Mouse (Mus musculus): ENCODE measurements around the gene Mall.

Mall gene

DNA sequence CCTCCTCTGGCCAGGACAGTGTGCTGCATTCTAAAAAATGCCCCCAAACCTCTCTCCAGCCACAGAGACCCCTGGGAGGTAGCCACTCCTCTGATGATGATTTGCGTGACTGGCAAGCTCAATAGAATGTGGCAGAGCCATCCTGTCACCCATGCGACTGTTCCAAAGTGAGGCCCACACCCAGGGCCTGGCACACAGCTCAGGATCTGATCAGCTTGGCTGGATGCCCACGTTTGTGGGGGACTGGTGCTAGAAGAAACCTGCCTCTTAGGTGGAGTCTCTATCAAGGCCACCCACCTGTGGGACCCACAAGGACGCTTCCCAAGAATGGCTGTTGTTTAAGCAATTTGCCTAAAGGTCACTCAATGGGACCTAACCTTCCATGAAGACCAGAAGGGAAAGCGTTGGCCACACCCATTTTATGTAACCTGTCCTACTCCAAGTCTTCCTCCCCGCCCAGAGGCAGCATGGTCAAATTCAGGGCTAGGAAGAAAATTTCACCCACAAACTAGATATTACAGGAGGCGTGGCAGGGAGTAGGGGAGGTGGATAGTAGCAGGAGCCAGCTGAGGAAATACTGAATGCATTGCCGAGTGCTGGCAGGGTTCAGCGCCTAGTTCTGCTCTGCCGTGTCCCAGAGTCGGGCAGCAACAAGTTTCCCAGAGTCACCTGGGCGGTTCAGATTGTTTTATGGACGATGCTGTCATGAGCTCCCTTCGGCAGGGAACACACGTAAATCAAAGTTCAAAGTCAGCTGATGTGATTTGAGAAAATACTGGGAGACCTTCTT is 876 bp downstream of the Mall start:
- no peak for DNase-seq (ENCODE audit: low spot score)

DNA sequence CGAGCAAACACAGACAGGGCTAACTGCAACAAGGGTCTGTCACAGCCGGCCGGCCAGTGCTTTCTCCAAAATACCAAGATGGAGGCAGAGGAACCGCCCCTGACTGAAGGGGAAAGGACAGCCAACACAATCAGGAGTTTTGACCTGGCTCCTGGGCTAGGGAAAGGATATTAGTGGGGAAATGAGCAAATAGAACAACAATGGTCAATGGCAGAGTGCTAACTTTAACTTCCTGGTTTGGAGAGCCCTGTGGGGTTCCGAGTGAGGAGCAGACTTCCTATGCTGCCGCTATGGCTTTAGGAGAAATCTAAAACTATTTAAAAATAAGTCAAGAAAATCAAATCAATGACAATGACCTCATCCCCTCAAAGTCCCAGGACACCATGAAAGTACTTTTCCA is 1.6 kb downstream of the Mall start:
- DNase-seq (ENCODE audit: low spot score): no peak

DNA sequence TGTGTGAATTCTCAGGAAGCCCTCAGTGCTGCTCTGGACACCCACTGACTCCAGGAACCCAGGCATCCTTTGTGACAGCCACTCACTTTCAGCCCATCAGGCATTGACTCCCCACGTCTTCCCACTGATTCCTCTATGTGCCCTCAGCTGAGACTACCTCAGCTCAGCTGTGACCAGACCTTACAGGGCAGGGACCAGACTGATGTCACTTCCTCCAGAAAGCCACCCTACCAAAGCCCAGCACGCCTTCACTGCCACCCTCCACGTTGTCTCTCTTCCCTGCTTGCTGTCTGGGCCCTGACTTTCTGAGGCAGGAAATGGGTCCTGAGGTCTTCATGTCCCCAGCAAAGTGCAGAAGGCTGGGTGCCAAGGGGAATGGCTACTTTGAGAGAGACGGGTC is 6.5 kb downstream of the Mall start:
- DNase-seq (ENCODE audit: low spot score): no peak

GRCm38 (mm10) chr2:127722176-127722892 is 7.4 kb downstream of the Mall start:
- DNase-seq (ENCODE audit: low spot score): peak; percentile 36

GRCm38 (mm10) chr2:127718839-127719468 is 10.8 kb downstream of the Mall start:
- no peak for DNase-seq (ENCODE audit: low spot score)

DNA sequence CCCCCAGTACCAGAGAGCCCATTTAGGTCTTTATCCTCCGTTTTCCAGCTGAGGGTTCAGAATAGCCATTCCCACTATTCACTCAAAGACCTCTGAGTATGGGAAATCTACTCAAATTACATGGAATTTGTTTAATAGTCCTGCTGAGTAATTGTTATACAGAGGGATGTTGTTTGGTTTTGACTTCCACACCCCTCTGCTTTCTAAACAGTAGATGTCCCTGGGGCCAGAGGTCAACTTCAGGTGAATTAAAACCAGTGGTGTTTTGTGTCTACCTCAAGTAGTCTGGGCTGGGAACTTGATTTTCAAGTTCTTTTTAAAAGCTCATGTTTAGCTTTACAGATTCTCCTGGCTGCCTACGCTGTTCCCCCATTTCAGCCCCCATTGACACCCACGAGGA is 15.0 kb downstream of the Mall start:
- no peak for DNase-seq (ENCODE audit: low spot score)

DNA sequence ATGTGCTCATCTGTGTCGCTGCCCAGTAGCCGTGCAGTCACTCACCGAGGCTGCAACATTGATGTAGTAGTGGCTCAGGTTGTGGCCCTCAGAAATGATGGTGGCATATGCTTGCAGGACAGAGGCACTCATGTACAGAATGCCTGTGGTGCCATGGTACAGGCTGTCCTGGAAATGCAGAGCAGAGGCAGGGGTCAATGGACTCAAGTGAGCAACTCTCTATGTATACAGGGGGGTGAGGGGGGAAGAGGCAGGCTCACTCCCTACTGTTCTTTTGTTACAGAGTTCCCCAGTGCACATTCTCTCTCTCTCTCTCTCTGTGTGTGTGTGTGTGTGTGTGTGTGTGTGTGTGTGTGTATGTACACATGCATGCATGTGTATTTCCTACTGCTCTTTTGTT is 20.9 kb downstream of the Mall start:
- no peak for DNase-seq (ENCODE audit: low spot score)

GRCm38 (mm10) chr2:127708060-127708459 is 21.7 kb downstream of the Mall start:
- DNase-seq (ENCODE audit: low spot score): no peak

GRCm38 (mm10) chr2:127705267-127705666 is 24.5 kb downstream of the Mall start:
- DNase-seq (ENCODE audit: low spot score): no peak

- no peak for DNase-seq (ENCODE audit: low spot score)
These were observed 40.5 kb downstream of the Mall start for GRCm38 (mm10) chr2:127689239-127689638.

GRCm38 (mm10) chr2:127683687-127684331 is 45.9 kb downstream of the Mall start:
- DNase-seq (ENCODE audit: low spot score): peak; percentile 40

DNA sequence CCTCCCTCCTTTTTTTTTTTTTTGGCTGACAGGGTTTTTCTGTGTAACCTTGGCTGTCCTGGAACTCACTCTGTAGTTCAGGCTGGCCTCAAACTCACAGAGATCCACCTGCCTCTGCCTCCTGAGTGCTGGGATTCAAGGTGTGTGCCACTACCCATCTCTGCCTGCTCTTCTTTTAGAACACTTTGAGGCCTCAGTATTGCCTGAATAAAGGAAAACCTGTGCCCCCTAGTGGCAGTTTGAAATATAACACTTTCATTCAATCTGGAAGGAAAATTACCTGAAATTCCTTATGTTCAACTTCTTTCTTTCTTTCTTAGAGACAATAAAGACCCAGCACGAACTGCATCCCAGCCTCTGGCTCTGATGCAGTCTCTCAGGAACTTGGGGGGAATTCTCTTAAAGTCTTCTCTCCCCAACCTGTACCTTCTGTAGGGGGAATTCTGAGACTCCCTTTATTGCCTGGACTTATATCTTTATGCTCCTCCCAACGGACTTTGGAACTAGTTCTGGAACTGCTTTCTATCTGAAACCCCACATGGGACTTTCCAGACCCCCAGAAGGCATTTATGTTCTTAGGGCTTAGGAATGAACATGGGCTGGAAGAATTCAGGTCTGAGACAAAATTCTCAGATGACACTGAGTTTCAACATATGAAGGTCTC is 61.8 kb downstream of the Mall start:
- no peak for DNase-seq (ENCODE audit: low spot score)

- DNase-seq (ENCODE audit: low spot score): no peak
These were observed 62.7 kb downstream of the Mall start for GRCm38 (mm10) chr2:127667015-127667414.

DNA sequence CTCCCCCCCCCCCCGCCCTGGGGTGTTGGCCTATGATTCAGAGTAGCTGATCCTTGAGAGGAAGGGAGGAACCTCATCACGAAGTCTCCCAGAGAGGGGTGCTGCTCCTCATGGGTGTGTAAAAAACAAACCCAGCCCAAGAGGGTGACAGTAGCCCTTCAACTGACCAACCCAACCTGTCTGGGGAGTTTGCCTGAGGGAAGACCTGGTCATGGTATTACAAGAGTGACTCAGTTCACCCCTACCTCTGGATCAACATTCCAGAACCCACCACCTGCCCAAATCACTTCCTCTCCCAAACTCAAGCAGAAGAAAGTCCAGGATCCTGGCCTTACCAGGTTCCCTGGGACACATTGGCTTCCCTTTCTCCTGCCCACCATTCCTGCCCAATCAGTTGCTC is 67.0 kb downstream of the Mall start:
- no peak for DNase-seq (ENCODE audit: low spot score)

DNA sequence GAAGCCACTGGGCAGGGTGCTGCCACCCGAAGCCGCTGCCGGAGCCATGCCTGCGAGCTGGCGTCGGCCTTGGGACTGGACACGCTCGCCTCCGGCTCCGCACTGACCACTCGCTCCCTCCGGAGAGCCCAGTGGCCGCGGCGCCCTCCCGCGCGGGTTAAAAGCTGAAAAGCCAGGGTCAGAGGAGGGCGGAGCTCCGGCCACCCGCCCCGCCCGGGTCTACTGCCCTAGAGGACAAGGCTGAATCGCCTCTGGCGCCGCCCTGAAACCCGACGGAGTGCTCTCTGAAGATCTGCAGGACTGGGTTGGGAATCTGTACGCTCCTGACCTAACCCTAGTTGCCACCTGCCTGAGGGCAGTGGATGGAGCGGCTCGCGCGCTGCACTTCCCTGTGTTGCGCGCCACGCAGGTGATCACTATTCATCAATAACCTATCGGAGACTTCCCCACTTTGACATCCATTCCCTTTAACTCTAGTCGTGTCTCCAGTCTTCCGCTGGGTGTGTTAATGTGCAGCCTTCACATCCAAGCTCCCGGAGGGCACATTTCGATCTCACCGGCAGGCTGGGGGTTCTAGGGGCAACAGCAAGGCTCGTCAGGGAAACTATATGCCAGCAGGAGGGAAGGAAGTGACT is 73.5 kb downstream of the Mall start, which contains the start of gene Mal:
Gene Mal (minus strand): TSS at position 610 of the 635 bp plus-strand sequence.
- DNase-seq (ENCODE audit: low spot score): peak; percentile 50

GRCm38 (mm10) chr2:127655419-127655818 is 74.3 kb downstream of the Mall start:
- no peak for DNase-seq (ENCODE audit: low spot score)

DNA sequence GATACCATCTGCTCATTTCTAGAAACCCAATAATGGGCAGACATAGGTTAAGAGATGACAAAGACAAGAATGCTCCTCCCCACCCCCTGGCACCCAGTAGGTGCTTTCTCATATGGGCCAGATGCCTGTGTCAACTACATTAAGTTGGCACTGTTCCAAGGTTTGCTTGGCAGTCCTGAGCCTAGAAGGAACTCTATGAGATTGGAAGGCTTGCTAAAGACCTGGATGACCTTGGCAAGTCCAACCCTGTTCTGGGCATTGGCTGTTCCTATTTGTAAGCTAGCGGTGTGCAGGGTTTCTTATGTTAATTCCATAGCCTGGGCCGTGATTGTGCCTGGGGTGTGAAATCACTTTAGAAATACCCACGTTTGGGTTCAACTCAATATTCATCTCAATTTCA is 74.9 kb downstream of the Mall start:
- DNase-seq (ENCODE audit: low spot score): no peak

All from yolk sac, embryonic 10.5 days (tissue).